Mouse (Mus musculus) bone marrow, adult 2 months (tissue): Measurements from ENCODE around the gene Ropn1l.

ENCODE experiments used
- CTCF ChIP-seq: fragments of 200-500 bp; IDR thresholded peaks from 2 replicates; pipeline ENCODE4 v1.5.1; 2011; ENCODE audit warnings: low read length, control low read depth; ENCODE audit not compliant: control insufficient read depth, insufficient read depth
- POLR2A ChIP-seq: fragments of 200-500 bp; IDR thresholded peaks from 2 replicates; pipeline ENCODE4 v1.6.1; 2011; ENCODE audit warnings: low read depth, mild to moderate bottlenecking, control low read depth, low read length, borderline replicate concordance; ENCODE audit not compliant: control insufficient read depth

DNA sequence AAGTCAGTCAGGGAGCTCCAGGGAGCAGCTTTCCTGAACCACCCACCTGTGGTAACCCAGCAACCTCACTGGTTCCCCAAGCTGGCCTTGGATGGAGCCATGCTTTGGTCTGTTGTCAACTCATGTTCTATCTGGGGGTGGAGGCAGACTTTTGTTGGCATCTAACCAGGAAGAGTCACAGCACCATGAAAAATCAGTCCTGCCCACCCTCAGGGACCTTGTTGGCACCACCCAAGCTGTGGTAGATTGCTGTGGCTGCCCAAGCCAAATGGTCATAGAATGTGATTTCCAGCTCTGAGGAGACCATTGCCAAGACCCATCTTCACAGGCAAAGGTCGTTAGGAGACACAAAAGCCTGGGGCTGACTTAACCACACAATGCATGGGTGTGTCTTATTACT lies 17.5 kb downstream of the Ropn1l start:
- TF ChIP-seq CTCF = no peak
- no peak for TF ChIP-seq POLR2A
